Mouse (Mus musculus) forebrain, postnatal 0 days (tissue): ENCODE results near the gene Crbn. TPM values are rescaled to one million over a fixed set of nuclear protein-coding genes. Genes with fewer than 3 reads are reported as not detected.

Experiments
- ATAC-seq: fragments of 200-750 bp; cut with Nextera tagmentation; 2 replicates; pipeline ENCODE4 v1.8.0; 2017; ENCODE audit warnings: mild to moderate bottlenecking, moderate library complexity
- DNase-seq: peaks from one replicate; pipeline ENCODE4 v3.0.0-alpha.2; 2015
- H3K27ac ChIP-seq: fragments of 300-500 bp; sonication (generic); 2 replicates; pipeline ENCODE4 v1.5.1; 2014; ENCODE audit warnings: low read depth, mild to moderate bottlenecking, antibody characterized with exemption, low read length, moderate library complexity, mixed read lengths
- H3K27me3 ChIP-seq: fragments of 300-500 bp; sonication (generic); 2 replicates; pipeline ENCODE4 v1.6.1; 2014; ENCODE audit warnings: mild to moderate bottlenecking, low read length, mixed read lengths; ENCODE audit not compliant: insufficient read depth
- H3K36me3 ChIP-seq: fragments of 300-500 bp; sonication (generic); 2 replicates; pipeline ENCODE4 v1.6.1; 2014; ENCODE audit warnings: mild to moderate bottlenecking, moderate library complexity; ENCODE audit not compliant: insufficient read depth
- H3K4me1 ChIP-seq: fragments of 300-500 bp; sonication (generic); 2 replicates; pipeline ENCODE4 v1.6.1; 2014; ENCODE audit warnings: antibody characterized with exemption; ENCODE audit not compliant: insufficient read depth
- H3K4me2 ChIP-seq: fragments of 300-500 bp; sonication (generic); 2 replicates; pipeline ENCODE4 v1.6.1; 2014; ENCODE audit warnings: low read depth, mild to moderate bottlenecking, moderate library complexity
- H3K4me3 ChIP-seq: fragments of 300-500 bp; sonication (generic); 2 replicates; pipeline ENCODE4 v1.5.1; 2014; ENCODE audit warnings: low read depth, low read length, mixed read lengths
- H3K9ac ChIP-seq: fragments of 300-500 bp; sonication (generic); 2 replicates; pipeline ENCODE4 v1.6.1; 2014; ENCODE audit warnings: mild to moderate bottlenecking
- H3K9me3 ChIP-seq: fragments of 300-500 bp; sonication (generic); 2 replicates; pipeline ENCODE4 v1.6.1; 2016; ENCODE audit warnings: low read length
- CTCF ChIP-seq: sonication (generic); IDR thresholded peaks from 2 replicates; pipeline ENCODE4 v1.5.1; 2016; ENCODE audit warnings: antibody characterized with exemption, control low read depth, low read depth
- WGBS: fragments of 180-500 bp; shearing (Covaris S2); extraction: QIAGEN DNeasy Blood & Tissue Kit; methylation state at CpG from one replicate; pipeline ENCODE4 v1.1.7; 2014; 5-methylcytosine and 5-hydroxymethylcytosine counted together
- polyA plus RNA-seq: library from polyadenylated mRNA; unstranded; fragments of >200 nt; fragmentation: Nextera tagmentation; extraction: Ambion mirVana; gene quantifications from 2 replicates; pipeline ENCODE4 v1.2.1, GENCODE M21; 2015
- total RNA-seq: library from RNA; depleted of rRNA; stranded (reverse); fragments of >200 nt; gene quantifications from 2 replicates; pipeline ENCODE4 v1.2.3, GENCODE M21; 2014; rRNA removed

Gene Crbn
- total RNA-seq (70.4 and 70.9 TPM in 2 replicates), polyA plus RNA-seq (51.3 and 53.3 TPM in 2 replicates)

DNA sequence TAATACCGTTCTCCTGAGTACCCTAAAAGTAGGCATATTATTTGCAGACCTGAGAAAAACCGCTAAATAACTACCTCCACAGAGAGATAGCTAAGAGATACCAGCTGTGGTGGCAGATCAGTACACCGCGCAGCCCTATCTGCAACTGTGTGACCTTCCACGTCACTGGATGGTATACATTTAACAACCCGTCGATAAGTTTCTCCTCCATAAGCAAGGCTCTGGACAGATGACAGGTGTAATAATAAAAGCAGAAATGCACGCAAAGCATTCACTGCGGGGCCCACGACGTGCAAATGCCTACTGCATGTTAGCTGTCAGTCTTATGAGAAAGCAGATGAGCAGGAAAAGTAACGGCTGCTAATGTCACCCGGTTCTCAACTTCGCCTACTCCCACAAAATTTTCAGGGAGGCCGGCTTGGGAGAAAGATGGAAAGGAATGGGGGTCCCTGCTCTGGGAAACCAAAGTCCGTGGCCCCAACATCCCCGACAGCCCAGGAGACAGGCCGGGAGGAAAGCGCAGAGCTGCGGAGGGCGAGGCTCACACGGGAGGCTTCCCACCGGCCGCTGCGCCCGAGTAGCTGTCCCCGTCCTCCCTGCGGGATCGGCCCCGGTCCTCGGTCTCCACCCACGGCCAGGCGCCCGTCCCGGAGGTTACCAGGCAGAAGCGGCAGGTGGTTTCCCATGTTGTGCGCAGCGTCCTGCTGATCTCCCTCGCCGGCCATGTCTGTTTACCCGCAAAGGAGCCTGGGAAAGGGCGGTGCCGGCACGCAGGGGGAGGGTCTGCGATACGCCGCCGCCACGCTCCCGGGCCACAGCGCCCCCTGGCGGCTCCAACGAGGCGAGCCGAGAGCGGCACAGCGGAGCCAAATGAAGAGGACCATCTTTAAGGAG lies at the start of gene Crbn:
TSS of gene Crbn (minus strand) at position 745 of the 894 bp plus-strand sequence.
- Histone ChIP-seq H3K9me3 (no peaks in the 10 kb centered on the region), H3K9ac (peak within 1 kb of the TSS; percentile 79), H3K27ac (peak within 1 kb of the TSS; percentile 51; the same call in 1 of the 2 replicates), H3K27me3 (no peaks in the 10 kb centered on the region), H3K4me3 (peak within 1 kb of the TSS; percentile 75), H3K4me2 (peak within 1 kb of the TSS; percentile 84), H3K36me3 (peaks cover 9% of the 10 kb centered on the region; the same call in 1 of the 2 replicates), H3K4me1 (peaks cover 8% of the 10 kb centered on the region)
- peak; percentile 99 for TF ChIP-seq CTCF
- peak; percentile 94 for DNase-seq
- WGBS = 6% methylated on average over 57 of the region's 57 CpGs
- peak; percentile 98 for ATAC-seq

DNA sequence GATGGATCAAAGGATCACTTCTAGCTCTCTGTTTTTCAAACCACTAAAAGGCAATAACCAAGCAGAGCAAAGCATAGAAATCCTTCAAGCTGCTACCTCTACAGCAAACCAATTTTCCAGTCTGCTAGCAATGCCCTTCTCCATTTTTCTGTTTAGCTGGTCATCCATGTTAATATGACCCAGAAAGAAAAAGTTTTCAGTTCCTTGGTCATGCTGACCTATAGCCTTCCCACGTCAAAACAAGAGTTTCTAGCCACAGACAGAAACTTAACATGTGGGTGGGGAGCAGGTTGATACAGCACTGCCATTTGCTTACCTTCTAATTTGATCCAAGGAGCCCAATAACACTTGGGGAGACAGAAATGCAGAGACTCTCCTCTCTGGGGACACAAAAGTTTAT lies 40.3 kb upstream of the Crbn start:
- no peaks in the 10 kb centered on the region for H3K9me3 ChIP-seq
- H3K4me3 ChIP-seq = no peak overlapping the region
- no peaks in the 10 kb centered on the region for H3K4me1 ChIP-seq
- no peak for TF ChIP-seq CTCF
- no peaks in the 10 kb centered on the region for H3K27me3 ChIP-seq
- ATAC-seq (no peak), DNase-seq (no peak)
- no peak overlapping the region for H3K9ac ChIP-seq
- H3K4me2 ChIP-seq = no peak overlapping the region
- 76% methylated on average over 1 of the region's 1 CpGs for WGBS
- no peaks in the 10 kb centered on the region for H3K36me3 ChIP-seq
- no peak overlapping the region for H3K27ac ChIP-seq

DNA sequence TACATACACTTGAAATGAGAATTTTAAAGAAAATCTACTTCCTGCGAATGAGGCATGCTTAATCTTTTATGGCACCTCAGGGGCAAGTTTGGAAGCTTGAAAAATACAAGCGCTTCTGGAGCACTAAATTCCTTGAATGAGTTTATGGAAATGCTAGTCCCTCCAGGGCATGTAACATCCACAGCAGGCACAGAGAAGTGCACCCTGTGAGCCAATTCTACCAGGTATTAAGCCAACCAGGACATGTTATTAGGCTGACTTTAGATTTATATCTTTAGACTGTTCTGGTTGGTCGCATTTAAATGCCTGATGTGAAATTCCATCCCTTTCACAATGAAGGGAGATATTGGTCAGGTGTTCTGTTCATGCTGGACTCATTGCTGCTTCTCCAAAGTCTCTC lies 38.2 kb upstream of the Crbn start:
- ATAC-seq = no peak
- DNase-seq = no peak
- H3K27me3 ChIP-seq = no peaks in the 10 kb centered on the region
- H3K4me2 ChIP-seq = no peak overlapping the region
- H3K4me3 ChIP-seq = no peak overlapping the region
- no peaks in the 10 kb centered on the region for H3K36me3 ChIP-seq
- no peaks in the 10 kb centered on the region for H3K9me3 ChIP-seq
- no peak for TF ChIP-seq CTCF
- 85% methylated on average over 3 of the region's 3 CpGs for WGBS
- H3K27ac ChIP-seq = no peak overlapping the region
- H3K9ac ChIP-seq = no peak overlapping the region
- no peaks in the 10 kb centered on the region for H3K4me1 ChIP-seq

DNA sequence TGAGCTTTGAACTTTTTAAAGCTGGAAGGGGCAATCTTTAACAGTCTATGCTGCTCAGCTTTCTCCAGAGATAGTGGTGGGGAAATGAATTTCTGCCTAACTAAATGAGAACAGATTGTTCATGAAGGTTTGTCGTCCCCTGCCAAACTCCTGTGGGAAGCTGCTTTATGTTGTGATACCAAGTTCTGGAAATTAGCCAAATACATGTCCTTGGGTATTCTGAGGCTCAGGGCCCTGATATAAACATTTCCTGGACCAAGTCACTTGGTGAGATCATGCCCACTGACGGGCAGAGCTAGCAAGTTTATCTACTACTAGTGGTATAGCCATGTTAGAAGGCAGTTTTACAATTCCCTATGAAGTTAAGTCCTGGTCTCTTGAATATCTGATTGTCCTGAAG lies 35.4 kb upstream of the Crbn start:
- Histone ChIP-seq H3K36me3 (no peaks in the 10 kb centered on the region), H3K4me2 (no peak overlapping the region), H3K9ac (no peak overlapping the region), H3K4me1 (no peaks in the 10 kb centered on the region), H3K4me3 (no peak overlapping the region), H3K27ac (no peak overlapping the region), H3K27me3 (no peaks in the 10 kb centered on the region), H3K9me3 (no peaks in the 10 kb centered on the region)
- WGBS = 51% methylated on average over 2 of the region's 2 CpGs
- ATAC-seq (no peak), DNase-seq (no peak)
- TF ChIP-seq CTCF = no peak

DNA sequence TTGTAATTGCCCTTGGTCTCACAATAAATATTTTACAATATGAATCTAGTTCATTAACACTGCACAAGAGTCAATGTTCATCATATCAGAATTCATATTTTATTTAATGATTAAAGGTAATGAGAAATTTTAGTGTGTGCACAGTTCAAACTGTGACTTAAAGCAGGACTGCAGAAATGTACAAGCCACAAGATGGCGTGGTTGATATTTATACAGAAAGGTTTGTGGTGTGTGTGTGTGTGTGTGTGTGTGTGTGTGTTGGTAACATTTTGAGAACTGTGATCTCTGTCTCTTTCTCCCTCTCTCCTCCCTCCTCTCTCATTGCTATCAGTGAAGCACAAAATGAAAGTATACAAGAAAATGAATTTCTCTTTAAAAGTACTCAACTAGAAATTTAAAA lies 22.5 kb upstream of the Crbn start:
- Histone ChIP-seq H3K9ac (no peak overlapping the region), H3K4me2 (no peak overlapping the region), H3K27ac (no peak overlapping the region), H3K36me3 (no peaks in the 10 kb centered on the region), H3K27me3 (no peaks in the 10 kb centered on the region), H3K4me1 (no peaks in the 10 kb centered on the region), H3K9me3 (no peaks in the 10 kb centered on the region), H3K4me3 (no peak overlapping the region)
- peak; percentile 79 for TF ChIP-seq CTCF
- 44% methylated on average over 1 of the region's 1 CpGs for WGBS
- ATAC-seq (no peak), DNase-seq (peak; percentile 75)

DNA sequence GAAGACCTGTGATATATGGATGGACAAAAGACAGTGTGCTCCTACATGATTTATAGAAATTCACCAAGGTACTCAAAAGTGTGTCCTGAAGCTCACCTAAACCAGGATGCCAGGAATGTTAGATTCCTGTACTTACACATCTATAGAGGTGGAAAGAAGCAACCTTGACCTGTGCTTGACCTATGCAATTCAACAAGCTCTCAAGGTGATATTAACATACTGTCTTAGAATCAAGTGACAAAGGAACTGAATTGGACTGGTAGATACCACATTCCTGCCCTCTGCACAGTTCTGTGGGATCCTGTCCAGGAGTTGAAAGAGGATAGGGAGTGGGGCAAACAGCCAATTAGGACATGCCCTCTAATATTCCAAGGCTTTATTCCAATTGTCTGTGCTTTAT lies 20.7 kb upstream of the Crbn start:
- no peak overlapping the region for H3K4me2 ChIP-seq
- DNase-seq (no peak), ATAC-seq (no peak)
- H3K4me3 ChIP-seq = no peak overlapping the region
- TF ChIP-seq CTCF = no peak
- no peak overlapping the region for H3K9ac ChIP-seq
- H3K4me1 ChIP-seq = no peaks in the 10 kb centered on the region
- no peaks in the 10 kb centered on the region for H3K27me3 ChIP-seq
- no peak overlapping the region for H3K27ac ChIP-seq
- H3K36me3 ChIP-seq = no peaks in the 10 kb centered on the region
- no peaks in the 10 kb centered on the region for H3K9me3 ChIP-seq

DNA sequence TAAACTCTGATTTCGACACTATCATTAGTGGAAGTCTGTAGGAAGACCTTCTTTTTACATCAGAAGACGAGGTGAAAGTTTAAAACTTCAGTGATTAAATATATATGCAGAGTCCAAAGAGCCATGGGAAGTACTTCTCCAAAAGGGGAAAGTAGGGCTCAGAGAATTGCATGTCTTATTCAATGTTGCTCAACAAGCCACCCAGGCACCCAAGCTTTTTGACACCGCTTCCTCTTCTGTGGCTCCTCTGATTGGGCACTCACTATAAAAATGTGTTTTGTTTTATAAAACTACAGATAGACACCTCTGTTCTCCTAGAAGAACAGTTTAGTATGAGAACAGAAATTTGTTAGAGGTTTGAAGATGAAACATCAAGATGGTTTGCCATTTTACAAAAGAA lies 20.0 kb upstream of the Crbn start:
- Histone ChIP-seq H3K36me3 (no peaks in the 10 kb centered on the region), H3K9ac (no peak overlapping the region), H3K9me3 (no peaks in the 10 kb centered on the region), H3K4me2 (no peak overlapping the region), H3K27me3 (no peaks in the 10 kb centered on the region), H3K4me3 (no peak overlapping the region), H3K4me1 (no peaks in the 10 kb centered on the region), H3K27ac (no peak overlapping the region)
- ATAC-seq (no peak), DNase-seq (no peak)
- TF ChIP-seq CTCF = no peak
- WGBS = 87% methylated on average over 3 of the region's 3 CpGs
